Mouse (Mus musculus): ENCODE results near the gene Washc4. TPM values are rescaled to one million over a fixed set of nuclear protein-coding genes. Genes with fewer than 3 reads are reported as not detected.

Gene Washc4
- 14.2 and 16.4 TPM in 2 replicates for polyA plus RNA-seq (2012; rRNA removed)
- 36.2 and 39.3 TPM in 2 replicates for polyA plus RNA-seq (2014; fragmentation: Nextera tagmentation; extraction: Ambion mirVana)

GRCm38 (mm10) chr10:83543439-83544102 is at the start of gene Washc4:
Washc4 (plus strand) TSS chr10:83543752.
- DNase-seq (ENCODE audit: low spot score) (peak; percentile 93), ATAC-seq (ENCODE audit: low FRiP score, low read depth) (peak; percentile 99)
- Histone ChIP-seq H3K4me1 (ENCODE audit: control insufficient read depth, insufficient read depth, low read length) (peaks cover 10% of the 10 kb centered on the region), H3K27me3 (ENCODE audit: control insufficient read depth, insufficient read depth, low read length) (no peaks in the 10 kb centered on the region), H3K4me3 (replicated peaks; ENCODE audit: low read length) (peak within 1 kb of the TSS; percentile 97), H3K36me3 (ENCODE audit: control insufficient read depth, insufficient read depth, low read length) (peaks cover 9% of the 10 kb centered on the region), H3K9me3 (ENCODE audit: control insufficient read depth, low read length) (no peaks in the 10 kb centered on the region), H3K4me2 (replicated peaks; ENCODE audit: low read depth, low read length, severe bottlenecking) (peak within 1 kb of the TSS; percentile 67), H3K27ac (replicated peaks; ENCODE audit: low read depth, low read length) (peak within 1 kb of the TSS; percentile 89), H3K9ac (ENCODE audit: low read depth, low read length, severe bottlenecking) (peak within 1 kb of the TSS; percentile 92)
- WGBS: 2% methylated on average over 24 of the region's 49 CpGs
- TF ChIP-seq POLR2A (IDR thresholded peaks at IDR 0.05; ENCODE audit: borderline replicate concordance, extremely low read depth, insufficient read depth, insufficient read length): peak; percentile 99

GRCm38 (mm10) chr10:83497321-83497720 is 46.2 kb upstream of the Washc4 start:
- no peaks in the 10 kb centered on the region for H3K4me1 ChIP-seq (ENCODE audit: control insufficient read depth, insufficient read depth, low read length)
- H3K4me3 ChIP-seq (replicated peaks; ENCODE audit: low read length): no peak overlapping the region
- H3K27ac ChIP-seq (replicated peaks; ENCODE audit: low read depth, low read length): no peak overlapping the region
- H3K27me3 ChIP-seq (ENCODE audit: control insufficient read depth, insufficient read depth, low read length): no peaks in the 10 kb centered on the region
- WGBS: 86% methylated on average over 13 of the region's 13 CpGs
- no peak overlapping the region for H3K9ac ChIP-seq (ENCODE audit: low read depth, low read length, severe bottlenecking)
- no peaks in the 10 kb centered on the region for H3K36me3 ChIP-seq (ENCODE audit: control insufficient read depth, insufficient read depth, low read length)
- no peak for TF ChIP-seq POLR2A (IDR thresholded peaks at IDR 0.05; ENCODE audit: borderline replicate concordance, extremely low read depth, insufficient read depth, insufficient read length)
- ATAC-seq (ENCODE audit: low FRiP score, low read depth) (no peak), DNase-seq (ENCODE audit: low spot score) (no peak)
- no peak overlapping the region for H3K4me2 ChIP-seq (replicated peaks; ENCODE audit: low read depth, low read length, severe bottlenecking)
- no peaks in the 10 kb centered on the region for H3K9me3 ChIP-seq (ENCODE audit: control insufficient read depth, low read length)

GRCm38 (mm10) chr10:83508962-83509660 is 34.4 kb upstream of the Washc4 start:
- Histone ChIP-seq H3K9me3 (ENCODE audit: control insufficient read depth, low read length) (no peaks in the 10 kb centered on the region), H3K36me3 (ENCODE audit: control insufficient read depth, insufficient read depth, low read length) (no peaks in the 10 kb centered on the region), H3K4me3 (replicated peaks; ENCODE audit: low read length) (no peak overlapping the region), H3K27ac (replicated peaks; ENCODE audit: low read depth, low read length) (no peak overlapping the region), H3K4me2 (replicated peaks; ENCODE audit: low read depth, low read length, severe bottlenecking) (no peak overlapping the region), H3K27me3 (ENCODE audit: control insufficient read depth, insufficient read depth, low read length) (no peaks in the 10 kb centered on the region), H3K9ac (ENCODE audit: low read depth, low read length, severe bottlenecking) (no peak overlapping the region), H3K4me1 (ENCODE audit: control insufficient read depth, insufficient read depth, low read length) (no peaks in the 10 kb centered on the region)
- DNase-seq (ENCODE audit: low spot score): no peak
- TF ChIP-seq POLR2A (IDR thresholded peaks at IDR 0.05; ENCODE audit: borderline replicate concordance, extremely low read depth, insufficient read depth, insufficient read length): no peak
- WGBS: 63% methylated on average over 8 of the region's 8 CpGs
- no peak for ATAC-seq (ENCODE audit: low FRiP score, low read depth)

GRCm38 (mm10) chr10:83511304-83511703 is 32.2 kb upstream of the Washc4 start:
- H3K36me3 ChIP-seq (ENCODE audit: control insufficient read depth, insufficient read depth, low read length): no peaks in the 10 kb centered on the region
- no peak overlapping the region for H3K27ac ChIP-seq (replicated peaks; ENCODE audit: low read depth, low read length)
- no peak for DNase-seq (ENCODE audit: low spot score)
- H3K9ac ChIP-seq (ENCODE audit: low read depth, low read length, severe bottlenecking): no peak overlapping the region
- H3K4me1 ChIP-seq (ENCODE audit: control insufficient read depth, insufficient read depth, low read length): no peaks in the 10 kb centered on the region
- WGBS: 76% methylated on average over 5 of the region's 5 CpGs
- H3K9me3 ChIP-seq (ENCODE audit: control insufficient read depth, low read length): no peaks in the 10 kb centered on the region
- ATAC-seq (ENCODE audit: low FRiP score, low read depth): no peak
- TF ChIP-seq POLR2A (IDR thresholded peaks at IDR 0.05; ENCODE audit: borderline replicate concordance, extremely low read depth, insufficient read depth, insufficient read length): no peak
- no peak overlapping the region for H3K4me2 ChIP-seq (replicated peaks; ENCODE audit: low read depth, low read length, severe bottlenecking)
- H3K27me3 ChIP-seq (ENCODE audit: control insufficient read depth, insufficient read depth, low read length): no peaks in the 10 kb centered on the region
- H3K4me3 ChIP-seq (replicated peaks; ENCODE audit: low read length): no peak overlapping the region

GRCm38 (mm10) chr10:83513736-83514135 is 29.8 kb upstream of the Washc4 start:
- H3K27me3 ChIP-seq (ENCODE audit: control insufficient read depth, insufficient read depth, low read length): no peaks in the 10 kb centered on the region
- H3K4me3 ChIP-seq (replicated peaks; ENCODE audit: low read length): no peak overlapping the region
- DNase-seq (ENCODE audit: low spot score): no peak
- no peaks in the 10 kb centered on the region for H3K4me1 ChIP-seq (ENCODE audit: control insufficient read depth, insufficient read depth, low read length)
- H3K4me2 ChIP-seq (replicated peaks; ENCODE audit: low read depth, low read length, severe bottlenecking): no peak overlapping the region
- no peak for ATAC-seq (ENCODE audit: low FRiP score, low read depth)
- no peaks in the 10 kb centered on the region for H3K9me3 ChIP-seq (ENCODE audit: control insufficient read depth, low read length)
- no peak overlapping the region for H3K9ac ChIP-seq (ENCODE audit: low read depth, low read length, severe bottlenecking)
- TF ChIP-seq POLR2A (IDR thresholded peaks at IDR 0.05; ENCODE audit: borderline replicate concordance, extremely low read depth, insufficient read depth, insufficient read length): no peak
- H3K36me3 ChIP-seq (ENCODE audit: control insufficient read depth, insufficient read depth, low read length): no peaks in the 10 kb centered on the region
- H3K27ac ChIP-seq (replicated peaks; ENCODE audit: low read depth, low read length): no peak overlapping the region
- 84% methylated on average over 8 of the region's 8 CpGs for WGBS
